Mouse (Mus musculus) embryonic facial prominence, embryonic 14.5 days (tissue): ENCODE data around the gene Ccrl2. TPM values are rescaled to one million over a fixed set of nuclear protein-coding genes. Genes with fewer than 3 reads are reported as not detected.

Experiments used
- ATAC-seq: fragments of 200-750 bp; cut with Nextera tagmentation; 2 replicates; pipeline ENCODE4 v1.8.0; 2017; ENCODE audit warnings: low read depth, moderate number of reproducible peaks, moderate TSS enrichment
- DNase-seq: peaks from one replicate; pipeline ENCODE4 v3.0.0-alpha.2; 2015; ENCODE audit warnings: low spot score
- H3K27ac ChIP-seq: fragments of 300-500 bp; sonication (generic); replicated peaks from 2 replicates; pipeline ENCODE4 v1.5.1; 2014; ENCODE audit warnings: low read depth, mild to moderate bottlenecking, low read length, moderate library complexity
- H3K27me3 ChIP-seq: fragments of 300-500 bp; sonication (generic); replicated peaks from 2 replicates; pipeline ENCODE4 v1.6.1; 2014; ENCODE audit warnings: low read length; ENCODE audit not compliant: control insufficient read depth, insufficient read depth
- H3K36me3 ChIP-seq: fragments of 300-500 bp; sonication (generic); 2 replicates; pipeline ENCODE4 v1.6.1; 2014; ENCODE audit warnings: low read length, mixed read lengths; ENCODE audit not compliant: control insufficient read depth, insufficient read depth
- H3K4me1 ChIP-seq: fragments of 300-500 bp; sonication (generic); 2 replicates; pipeline ENCODE4 v1.6.1; 2014; ENCODE audit warnings: antibody characterized with exemption, low read length; ENCODE audit not compliant: control insufficient read depth, insufficient read depth
- H3K4me2 ChIP-seq: fragments of 300-500 bp; sonication (generic); 2 replicates; pipeline ENCODE4 v1.6.1; 2014; ENCODE audit warnings: low read depth, mild to moderate bottlenecking, low read length, moderate library complexity, mixed read lengths
- H3K4me3 ChIP-seq: fragments of 300-500 bp; sonication (generic); 2 replicates; pipeline ENCODE4 v1.5.1; 2014; ENCODE audit warnings: low read depth, mild to moderate bottlenecking, low read length
- H3K9ac ChIP-seq: fragments of 300-500 bp; sonication (generic); 2 replicates; pipeline ENCODE4 v1.6.1; 2014; ENCODE audit warnings: low read depth, mild to moderate bottlenecking, low read length, moderate library complexity, mixed read lengths
- H3K9me3 ChIP-seq: fragments of 300-500 bp; sonication (generic); 2 replicates; pipeline ENCODE4 v1.6.1; 2016; ENCODE audit warnings: low read length; ENCODE audit not compliant: control insufficient read depth
- WGBS: fragments of 180-500 bp; shearing (Covaris S2); extraction: QIAGEN DNeasy Blood & Tissue Kit; methylation state at CpG from one replicate; pipeline ENCODE4 v1.1.7; 2014; 5-methylcytosine and 5-hydroxymethylcytosine counted together
- polyA plus RNA-seq: library from polyadenylated mRNA; unstranded; fragments of >200 nt; fragmentation: Nextera tagmentation; extraction: Ambion mirVana; gene quantifications from 2 replicates; pipeline ENCODE4 v1.2.1, GENCODE M21; 2014

Gene Ccrl2
- polyA plus RNA-seq, 1 experiment from 2014 or later: 0.97 TPM

DNA sequence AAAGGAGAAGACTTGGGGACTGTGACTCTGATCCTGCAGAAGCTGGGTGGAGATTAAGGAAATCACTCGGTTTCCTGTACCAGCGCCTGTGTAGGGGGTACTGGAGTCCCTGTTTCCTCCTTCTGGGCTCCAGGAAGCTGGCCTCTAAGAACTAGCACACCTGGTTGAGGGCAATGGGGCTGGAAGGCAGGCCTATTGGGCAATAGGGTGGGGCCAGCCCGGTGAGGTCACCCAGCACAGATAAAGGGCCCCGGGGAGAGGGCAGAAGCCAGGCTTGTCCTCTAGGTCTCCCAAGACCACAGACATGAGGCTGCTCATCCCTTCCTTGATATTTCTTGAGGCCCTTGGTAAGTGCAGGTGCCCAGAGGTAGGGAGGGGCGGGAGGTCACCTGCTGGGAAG, 38.3 kb downstream of the Ccrl2 start, which contains the start of gene Ltf:
Ltf (plus strand) TSS at position 250 of the 400 bp plus-strand sequence.
- ATAC-seq (no peak), DNase-seq (no peak)
- 75% methylated on average over 5 of the region's 5 CpGs for WGBS
- Histone ChIP-seq H3K36me3 (no peaks in the 10 kb centered on the region), H3K4me3 (no peak within 1 kb of the TSS), H3K9me3 (no peaks in the 10 kb centered on the region), H3K4me1 (no peaks in the 10 kb centered on the region), H3K4me2 (no peak within 1 kb of the TSS), H3K27ac (no peak within 1 kb of the TSS), H3K9ac (no peak within 1 kb of the TSS), H3K27me3 (no peaks in the 10 kb centered on the region)

- no peaks in the 10 kb centered on the region for H3K36me3 ChIP-seq
- H3K4me3 ChIP-seq: no peak overlapping the region
- no peak overlapping the region for H3K4me2 ChIP-seq
- no peak for DNase-seq
- H3K27ac ChIP-seq: no peak overlapping the region
- H3K9ac ChIP-seq: no peak overlapping the region
- no peak for ATAC-seq
- WGBS: 79% methylated on average over 4 of the region's 4 CpGs
- H3K27me3 ChIP-seq: no peaks in the 10 kb centered on the region
- H3K4me1 ChIP-seq: no peaks in the 10 kb centered on the region
- H3K9me3 ChIP-seq: no peaks in the 10 kb centered on the region
Measured at GRCm38 (mm10) chr9:111015658-111016057, 41.7 kb downstream of the Ccrl2 start.

GRCm38 (mm10) chr9:111012041-111012440, 45.3 kb downstream of the Ccrl2 start:
- Histone ChIP-seq H3K27me3 (no peaks in the 10 kb centered on the region), H3K27ac (no peak overlapping the region), H3K36me3 (no peaks in the 10 kb centered on the region), H3K9me3 (no peaks in the 10 kb centered on the region), H3K4me1 (no peaks in the 10 kb centered on the region), H3K9ac (no peak overlapping the region), H3K4me2 (no peak overlapping the region), H3K4me3 (no peak overlapping the region)
- no peak for ATAC-seq
- DNase-seq: no peak
- 77% methylated on average over 2 of the region's 3 CpGs for WGBS

DNA sequence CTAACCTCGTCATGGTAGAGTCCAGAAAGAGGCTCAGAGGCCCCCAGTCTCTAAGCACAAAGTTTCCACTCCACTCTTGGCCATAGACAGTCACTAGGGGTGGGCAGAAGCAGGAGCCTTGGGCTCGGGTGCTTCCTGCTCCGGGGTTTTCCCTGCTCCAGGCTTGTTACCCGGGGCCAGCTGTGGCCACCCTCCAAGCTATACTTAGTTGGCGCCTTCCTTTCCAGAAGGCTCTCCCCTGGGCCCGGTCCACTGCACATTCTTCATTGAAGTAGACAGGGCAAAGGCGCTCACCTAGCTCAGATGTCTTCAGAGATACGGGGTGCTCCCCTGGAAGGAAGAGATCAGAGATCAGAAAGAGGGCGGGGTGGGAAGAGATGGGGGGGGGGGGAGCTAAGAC, 45.8 kb downstream of the Ccrl2 start:
- WGBS: 78% methylated on average over 9 of the region's 9 CpGs
- Histone ChIP-seq H3K27me3 (no peaks in the 10 kb centered on the region), H3K9ac (no peak overlapping the region), H3K4me3 (no peak overlapping the region), H3K9me3 (no peaks in the 10 kb centered on the region), H3K36me3 (no peaks in the 10 kb centered on the region), H3K4me2 (no peak overlapping the region), H3K27ac (no peak overlapping the region), H3K4me1 (no peaks in the 10 kb centered on the region)
- no peak for ATAC-seq
- DNase-seq: no peak

DNA sequence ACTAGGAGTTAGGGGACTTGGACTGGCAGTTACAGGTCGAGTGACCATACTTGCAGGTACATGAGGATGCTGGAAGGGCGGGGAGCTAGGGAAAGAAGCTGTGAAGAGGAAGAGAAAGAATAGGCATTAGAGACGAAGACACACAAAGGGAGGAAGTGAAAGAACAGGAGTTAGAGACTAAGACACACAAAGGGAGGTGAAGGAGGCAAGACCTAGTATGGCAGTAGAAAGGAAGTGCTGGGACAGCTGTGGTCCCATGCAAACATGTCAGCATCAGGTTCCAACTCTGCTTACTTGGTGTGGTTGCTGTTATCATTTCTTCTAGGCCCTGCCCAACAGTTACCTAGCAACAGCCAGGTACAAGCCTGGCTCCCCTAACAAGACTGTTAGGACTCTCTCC, 47.6 kb downstream of the Ccrl2 start:
- Histone ChIP-seq H3K4me3 (no peak overlapping the region), H3K27me3 (no peaks in the 10 kb centered on the region), H3K4me2 (no peak overlapping the region), H3K27ac (no peak overlapping the region), H3K36me3 (no peaks in the 10 kb centered on the region), H3K9ac (no peak overlapping the region), H3K4me1 (no peaks in the 10 kb centered on the region), H3K9me3 (no peaks in the 10 kb centered on the region)
- 74% methylated on average over 3 of the region's 3 CpGs for WGBS
- ATAC-seq (no peak), DNase-seq (no peak)

DNA sequence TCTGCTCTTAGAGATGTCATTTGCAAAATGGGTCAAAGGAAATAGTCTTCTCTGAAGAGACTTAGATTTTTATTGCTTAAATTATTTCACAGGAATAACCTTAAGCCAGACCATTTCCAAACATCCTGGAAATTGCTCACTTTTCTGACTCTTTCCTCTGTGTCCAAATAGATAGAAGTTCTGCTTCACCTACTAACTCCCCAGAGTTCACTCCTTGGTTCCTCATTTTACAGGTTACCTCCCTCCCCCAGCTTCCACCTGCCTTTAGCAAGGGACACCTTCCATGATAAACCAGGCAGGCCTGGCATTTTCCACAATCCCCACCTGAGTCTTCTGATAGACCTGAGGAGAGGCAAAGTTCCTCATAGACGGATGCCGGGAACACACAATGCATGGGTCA, 50.8 kb downstream of the Ccrl2 start:
- Histone ChIP-seq H3K4me1 (no peaks in the 10 kb centered on the region), H3K9me3 (no peaks in the 10 kb centered on the region), H3K27ac (no peak overlapping the region), H3K27me3 (no peaks in the 10 kb centered on the region), H3K36me3 (no peaks in the 10 kb centered on the region), H3K4me2 (no peak overlapping the region), H3K4me3 (no peak overlapping the region), H3K9ac (no peak overlapping the region)
- ATAC-seq (no peak), DNase-seq (no peak)
- 93% methylated on average over 2 of the region's 2 CpGs for WGBS

Other genes with a start within 250 kb of the Ccrl2 start
- gene Prss44, start 243.5 kb downstream of the Ccrl2 start, polyA plus RNA-seq: not detected in 2 replicates
- gene Prss43, start 230.8 kb downstream of the Ccrl2 start, polyA plus RNA-seq: not detected in 2 replicates
- 0.17 TPM in 1 of 2 replicates, not detected in the other for gene Prss45, start 222.9 kb downstream of the Ccrl2 start, polyA plus RNA-seq
- 0.32 TPM in 1 of 2 replicates, not detected in the other for gene Prss46, start 213.0 kb downstream of the Ccrl2 start, polyA plus RNA-seq
- gene Prss50, start 199.6 kb downstream of the Ccrl2 start, polyA plus RNA-seq: 0.31 TPM in 1 of 2 replicates, not detected in the other
- 3.0 and 3.4 TPM in 2 replicates for gene Als2cl, start 177.6 kb downstream of the Ccrl2 start, polyA plus RNA-seq
- gene Tmie, start 177.4 kb downstream of the Ccrl2 start, polyA plus RNA-seq: 0.85 and 1.3 TPM in 2 replicates
- not detected in 2 replicates for gene Fam240a, start 140.7 kb downstream of the Ccrl2 start, polyA plus RNA-seq
- 0.62 and 0.63 TPM in 2 replicates for gene Tdgf1, start 111.4 kb downstream of the Ccrl2 start, polyA plus RNA-seq
- 0.21 and 0.28 TPM in 2 replicates for gene Lrrc2, start 106.0 kb downstream of the Ccrl2 start, polyA plus RNA-seq
- 0.21 and 0.35 TPM in 2 replicates for gene Rtp3, start 66.9 kb downstream of the Ccrl2 start, polyA plus RNA-seq
- gene Ltf, start 38.2 kb downstream of the Ccrl2 start, polyA plus RNA-seq: 3.0 and 4.2 TPM in 2 replicates
- 39.2 and 40.4 TPM in 2 replicates for gene Lrrfip2, start 60.1 kb upstream of the Ccrl2 start, polyA plus RNA-seq
- gene Mlh1, start 214.3 kb upstream of the Ccrl2 start, polyA plus RNA-seq: 33.6 and 34.2 TPM in 2 replicates
- gene Epm2aip1, start 214.4 kb upstream of the Ccrl2 start, polyA plus RNA-seq: 47.0 and 48.2 TPM in 2 replicates